Mouse (Mus musculus): ENCODE data around the gene Gm45140.

The Gm45140 gene

GRCm38 (mm10) chr6:87842254-87842653 is 6.7 kb upstream of the Gm45140 start:
- DNase-seq = no peak

GRCm38 (mm10) chr6:87841635-87842034 is 6.0 kb upstream of the Gm45140 start:
- no peak for DNase-seq

GRCm38 (mm10) chr6:87839797-87840341 is 4.3 kb upstream of the Gm45140 start:
- no peak for DNase-seq

GRCm38 (mm10) chr6:87838551-87839197 is 3.1 kb upstream of the Gm45140 start, which contains the start of gene Isy1:
Gene Isy1 (minus strand): TSS chr6:87838798.
- DNase-seq = peak; percentile 97

- DNase-seq = no peak
These were observed 15.2 kb downstream of the Gm45140 start for GRCm38 (mm10) chr6:87820366-87820765.

- DNase-seq = no peak
These were observed 21.1 kb downstream of the Gm45140 start for GRCm38 (mm10) chr6:87814486-87814885.

- no peak for DNase-seq
These were observed 22.9 kb downstream of the Gm45140 start for GRCm38 (mm10) chr6:87812656-87813055.

GRCm38 (mm10) chr6:87811675-87812338 is 23.8 kb downstream of the Gm45140 start, which contains the start of gene Rab43:
Gene Rab43 (minus strand): TSS chr6:87812164.
- DNase-seq = peak; percentile 97

- DNase-seq = peak; percentile 87
These were observed 24.6 kb downstream of the Gm45140 start for GRCm38 (mm10) chr6:87810713-87811669.

GRCm38 (mm10) chr6:87810311-87810710 is 25.3 kb downstream of the Gm45140 start:
- no peak for DNase-seq

- DNase-seq = no peak
These were observed 25.9 kb downstream of the Gm45140 start for GRCm38 (mm10) chr6:87809651-87810161.

GRCm38 (mm10) chr6:87809144-87809543 is 26.5 kb downstream of the Gm45140 start:
- DNase-seq = no peak

GRCm38 (mm10) chr6:87808521-87808920 is 27.1 kb downstream of the Gm45140 start:
- DNase-seq = no peak

GRCm38 (mm10) chr6:87807735-87808440 is 27.7 kb downstream of the Gm45140 start:
- no peak for DNase-seq

GRCm38 (mm10) chr6:87806857-87807256 is 28.7 kb downstream of the Gm45140 start:
- no peak for DNase-seq

GRCm38 (mm10) chr6:87806028-87806427 is 29.6 kb downstream of the Gm45140 start:
- DNase-seq = no peak

- no peak for DNase-seq
These were observed 30.1 kb downstream of the Gm45140 start for GRCm38 (mm10) chr6:87805448-87805847.

GRCm38 (mm10) chr6:87804886-87805285 is 30.7 kb downstream of the Gm45140 start:
- no peak for DNase-seq

GRCm38 (mm10) chr6:87804036-87804435 is 31.6 kb downstream of the Gm45140 start:
- no peak for DNase-seq

GRCm38 (mm10) chr6:87802462-87802861 is 33.1 kb downstream of the Gm45140 start:
- no peak for DNase-seq

- DNase-seq = no peak
These were observed 36.0 kb downstream of the Gm45140 start for GRCm38 (mm10) chr6:87799576-87799975.

- DNase-seq = no peak
These were observed 38.3 kb downstream of the Gm45140 start for GRCm38 (mm10) chr6:87797321-87797720.
